Mouse (Mus musculus) stomach, embryonic 14.5 days (tissue): ENCODE results near the gene Osbp2. TPM values are rescaled to one million over a fixed set of nuclear protein-coding genes. Genes with fewer than 3 reads are reported as not detected.

Experiments used
- ATAC-seq: fragments of 200-750 bp; cut with Nextera tagmentation; 2 replicates; pipeline ENCODE4 v1.8.0; 2017; ENCODE audit warnings: low read depth, moderate TSS enrichment; ENCODE audit not compliant: insufficient number of reproducible peaks, insufficient read depth, low FRiP score
- H3K27ac ChIP-seq: fragments of 300-500 bp; sonication (generic); 2 replicates; pipeline ENCODE4 v1.5.1; 2014; ENCODE audit warnings: mild to moderate bottlenecking, low read length, moderate library complexity, mixed read lengths
- H3K27me3 ChIP-seq: fragments of 300-500 bp; sonication (generic); 2 replicates; pipeline ENCODE4 v1.6.1; 2014; ENCODE audit warnings: low read length, control low read depth, mixed read lengths; ENCODE audit not compliant: control insufficient read depth, insufficient read depth
- H3K36me3 ChIP-seq: fragments of 300-500 bp; sonication (generic); 2 replicates; pipeline ENCODE4 v1.6.1; 2014; ENCODE audit warnings: mild to moderate bottlenecking, control low read depth, low read length, moderate library complexity, mixed read lengths; ENCODE audit not compliant: control insufficient read depth, insufficient read depth
- H3K4me1 ChIP-seq: fragments of 300-500 bp; sonication (generic); 2 replicates; pipeline ENCODE4 v1.6.1; 2014; ENCODE audit warnings: low read length, control low read depth, mixed read lengths; ENCODE audit not compliant: control insufficient read depth, insufficient read depth
- H3K4me2 ChIP-seq: fragments of 300-500 bp; sonication (generic); replicated peaks from 2 replicates; pipeline ENCODE4 v1.6.1; 2014; ENCODE audit warnings: low read depth, low read length, control low read depth
- H3K4me3 ChIP-seq: fragments of 300-500 bp; sonication (generic); 2 replicates; pipeline ENCODE4 v1.5.1; 2014; ENCODE audit warnings: low read depth, low read length, control low read depth
- H3K9ac ChIP-seq: fragments of 300-500 bp; sonication (generic); replicated peaks from 2 replicates; pipeline ENCODE4 v1.6.1; 2014; ENCODE audit warnings: low read depth, mild to moderate bottlenecking, control low read depth, low read length, moderate library complexity, mixed read lengths
- H3K9me3 ChIP-seq: fragments of 300-500 bp; sonication (generic); 2 replicates; pipeline ENCODE4 v1.6.1; 2016; ENCODE audit warnings: low read depth, low read length, control low read depth; ENCODE audit not compliant: control insufficient read depth
- WGBS: fragments of 180-500 bp; shearing (Covaris S2); extraction: QIAGEN DNeasy Blood & Tissue Kit; methylation state at CpG from one replicate; pipeline ENCODE4 v1.1.7; 2014; 5-methylcytosine and 5-hydroxymethylcytosine counted together
- polyA plus RNA-seq: library from polyadenylated mRNA; unstranded; fragments of >200 nt; fragmentation: Nextera tagmentation; extraction: Ambion mirVana; gene quantifications from 2 replicates; pipeline ENCODE4 v1.2.1, GENCODE M21; 2014

The Osbp2 gene
- polyA plus RNA-seq, 1 experiment from 2014 or later = 0.69 TPM

DNA sequence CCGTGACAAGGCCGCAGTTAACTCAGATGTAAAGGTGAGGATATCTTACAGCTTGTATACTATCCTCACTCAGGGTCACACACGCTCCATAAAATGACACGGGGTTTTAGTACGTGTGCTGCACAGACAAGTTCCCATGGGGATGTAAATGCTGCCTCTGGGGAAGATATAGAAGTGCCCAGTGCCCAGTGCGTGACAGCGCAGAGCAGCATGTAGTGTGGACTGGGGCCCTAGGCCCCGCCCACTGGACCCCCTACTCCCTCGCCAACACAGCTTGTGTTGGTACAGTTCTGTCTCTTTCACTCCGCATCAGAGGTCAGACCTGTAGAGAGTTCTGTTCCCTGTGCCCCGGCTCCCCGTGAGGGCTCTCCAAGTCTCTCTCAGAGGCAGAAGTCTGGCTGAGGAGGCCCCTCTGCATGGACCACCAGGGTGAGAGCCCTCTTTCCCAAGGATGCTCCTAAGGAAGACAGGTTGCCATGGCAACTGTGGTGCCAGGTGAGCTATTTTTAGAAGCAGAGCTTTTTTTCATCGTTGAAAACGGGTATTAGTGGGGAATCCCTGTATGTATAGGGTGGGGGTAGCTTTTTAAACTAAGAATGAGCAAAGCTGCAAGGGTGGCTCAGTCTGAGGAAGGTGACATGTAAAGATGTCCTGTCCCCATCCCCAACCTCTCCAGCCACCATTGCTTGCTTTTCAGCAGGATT is 129.6 kb downstream of the Osbp2 start:
- H3K9me3 ChIP-seq = no peaks in the 10 kb centered on the region
- no peak overlapping the region for H3K27ac ChIP-seq
- no peak overlapping the region for H3K4me3 ChIP-seq
- no peaks in the 10 kb centered on the region for H3K4me1 ChIP-seq
- no peaks in the 10 kb centered on the region for H3K27me3 ChIP-seq
- WGBS = 74% methylated on average over 14 of the region's 14 CpGs
- H3K4me2 ChIP-seq = no peak overlapping the region
- no peak overlapping the region for H3K9ac ChIP-seq
- ATAC-seq = no peak
- no peaks in the 10 kb centered on the region for H3K36me3 ChIP-seq

DNA sequence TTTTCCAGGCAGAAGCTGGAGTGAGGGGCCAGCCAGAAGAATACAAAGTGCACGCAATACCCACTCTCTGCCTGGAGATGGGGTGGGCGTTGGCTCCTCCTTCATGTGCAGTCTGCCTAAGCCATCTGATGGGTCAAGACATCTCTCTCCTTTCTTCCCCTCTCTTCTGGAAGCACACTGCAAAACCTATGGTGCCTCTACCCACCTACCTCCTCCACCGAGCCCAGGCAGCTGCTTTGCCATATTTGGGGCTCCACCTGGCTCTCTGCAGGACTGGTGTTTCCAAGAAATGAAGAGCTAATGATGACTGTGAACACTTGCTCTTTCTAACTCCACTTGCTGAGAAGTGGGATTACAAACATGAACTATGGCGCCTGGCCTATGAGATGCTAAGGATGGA is 132.2 kb downstream of the Osbp2 start:
- Histone ChIP-seq H3K27me3 (no peaks in the 10 kb centered on the region), H3K4me1 (no peaks in the 10 kb centered on the region), H3K4me2 (no peak overlapping the region), H3K27ac (no peak overlapping the region), H3K36me3 (no peaks in the 10 kb centered on the region), H3K9ac (no peak overlapping the region), H3K9me3 (no peaks in the 10 kb centered on the region), H3K4me3 (no peak overlapping the region)
- WGBS = 83% methylated on average over 4 of the region's 4 CpGs
- no peak for ATAC-seq

DNA sequence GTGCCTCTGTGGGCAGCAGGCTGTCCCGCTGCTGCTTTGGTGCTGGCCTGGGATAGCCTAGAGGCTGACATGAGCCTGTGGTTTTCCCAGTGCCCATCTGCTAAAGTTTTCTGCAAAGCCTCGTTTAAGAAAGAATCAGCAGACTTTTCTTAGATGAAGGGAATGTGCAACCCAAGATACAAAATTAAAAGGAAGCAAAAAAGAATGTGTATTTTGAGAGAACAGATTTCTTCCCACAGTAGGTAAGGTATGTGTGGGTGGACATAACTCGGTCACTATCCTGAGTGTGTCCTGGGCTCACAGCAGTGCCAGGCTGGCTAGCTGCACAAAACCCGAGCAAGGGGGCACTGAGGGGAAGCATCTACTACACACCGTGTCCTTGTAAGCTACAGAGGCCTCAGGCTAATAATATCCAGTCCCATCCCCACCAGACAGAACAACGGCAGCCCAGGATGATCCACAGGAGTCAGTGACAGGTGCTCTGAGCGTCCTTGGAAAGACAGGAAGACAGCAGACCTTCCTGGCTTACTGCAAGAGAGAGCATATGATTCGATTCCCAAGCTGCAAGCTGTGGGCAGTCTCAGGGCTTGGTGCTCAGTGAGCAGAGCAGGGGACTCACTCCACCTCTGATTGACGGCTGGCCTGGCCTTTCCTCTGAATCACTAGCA is 136.1 kb downstream of the Osbp2 start:
- no peaks in the 10 kb centered on the region for H3K27me3 ChIP-seq
- H3K36me3 ChIP-seq = no peaks in the 10 kb centered on the region
- H3K4me2 ChIP-seq = no peak overlapping the region
- H3K4me1 ChIP-seq = no peaks in the 10 kb centered on the region
- H3K9me3 ChIP-seq = no peaks in the 10 kb centered on the region
- ATAC-seq = no peak
- no peak overlapping the region for H3K4me3 ChIP-seq
- no peak overlapping the region for H3K9ac ChIP-seq
- no peak overlapping the region for H3K27ac ChIP-seq
- WGBS = 77% methylated on average over 9 of the region's 9 CpGs

DNA sequence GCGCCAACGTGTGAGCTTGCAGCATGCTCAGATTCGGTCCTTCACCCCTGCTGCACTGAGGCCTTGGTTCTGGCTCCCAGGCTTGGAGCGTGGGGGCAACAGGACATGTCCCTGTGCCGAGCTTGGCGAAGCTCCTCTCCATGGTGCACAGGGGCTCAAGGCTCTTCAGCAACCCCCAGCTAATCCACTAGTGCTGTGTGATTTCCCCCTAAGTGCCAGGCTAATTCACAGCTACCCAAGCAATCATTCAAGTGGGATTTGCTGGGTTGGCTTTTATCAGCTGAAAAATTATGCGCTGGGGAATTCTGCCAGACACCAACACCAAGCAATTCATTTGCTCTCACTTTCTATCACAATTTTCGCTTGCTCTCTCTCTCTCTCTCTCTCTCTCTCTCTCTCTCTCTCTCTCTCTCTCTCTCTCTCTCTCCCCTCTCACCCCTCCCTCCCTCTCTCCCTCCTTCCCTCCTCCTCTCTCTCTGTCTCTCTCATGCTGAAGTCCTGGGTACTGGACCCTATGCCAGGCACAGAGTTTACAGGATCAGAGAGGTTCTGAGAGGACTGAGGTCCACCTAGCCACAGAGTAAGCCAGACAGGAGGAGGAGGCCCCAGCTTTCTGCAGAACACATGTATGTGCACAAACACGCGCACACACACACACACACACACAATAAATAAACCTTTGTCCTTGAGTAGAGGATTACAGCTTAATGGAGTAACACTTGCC is 138.2 kb downstream of the Osbp2 start:
- Histone ChIP-seq H3K36me3 (no peaks in the 10 kb centered on the region), H3K27me3 (no peaks in the 10 kb centered on the region), H3K9me3 (no peaks in the 10 kb centered on the region), H3K9ac (no peak overlapping the region), H3K4me3 (no peak overlapping the region), H3K4me1 (no peaks in the 10 kb centered on the region; the same call in 1 of the 2 replicates), H3K4me2 (no peak overlapping the region), H3K27ac (no peak overlapping the region)
- WGBS = 48% methylated on average over 10 of the region's 10 CpGs
- no peak for ATAC-seq

DNA sequence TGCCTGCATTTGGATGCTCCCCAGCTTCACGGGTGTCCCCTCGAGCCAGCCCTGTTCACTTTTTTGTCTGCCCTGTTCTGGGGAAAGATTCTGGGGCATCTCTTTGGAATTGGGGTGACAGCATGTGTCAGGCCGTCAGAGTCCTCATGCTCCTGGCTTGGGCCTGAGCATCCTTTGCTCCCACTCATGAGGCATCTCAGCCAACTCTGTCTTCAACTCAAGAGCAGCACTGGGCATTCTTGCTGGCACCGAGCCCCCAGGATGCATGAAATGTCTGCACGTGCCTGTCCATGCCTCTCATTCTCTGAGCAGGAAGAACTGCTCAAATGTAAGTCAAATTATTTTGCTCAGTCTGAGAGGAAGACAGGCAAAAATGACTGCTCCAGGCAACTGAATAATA is 139.0 kb downstream of the Osbp2 start:
- Histone ChIP-seq H3K4me1 (no peaks in the 10 kb centered on the region; the same call in 1 of the 2 replicates), H3K4me2 (no peak overlapping the region), H3K4me3 (no peak overlapping the region), H3K9me3 (no peaks in the 10 kb centered on the region), H3K9ac (no peak overlapping the region), H3K27me3 (no peaks in the 10 kb centered on the region), H3K36me3 (no peaks in the 10 kb centered on the region), H3K27ac (no peak overlapping the region)
- WGBS = 79% methylated on average over 5 of the region's 5 CpGs
- ATAC-seq = no peak

DNA sequence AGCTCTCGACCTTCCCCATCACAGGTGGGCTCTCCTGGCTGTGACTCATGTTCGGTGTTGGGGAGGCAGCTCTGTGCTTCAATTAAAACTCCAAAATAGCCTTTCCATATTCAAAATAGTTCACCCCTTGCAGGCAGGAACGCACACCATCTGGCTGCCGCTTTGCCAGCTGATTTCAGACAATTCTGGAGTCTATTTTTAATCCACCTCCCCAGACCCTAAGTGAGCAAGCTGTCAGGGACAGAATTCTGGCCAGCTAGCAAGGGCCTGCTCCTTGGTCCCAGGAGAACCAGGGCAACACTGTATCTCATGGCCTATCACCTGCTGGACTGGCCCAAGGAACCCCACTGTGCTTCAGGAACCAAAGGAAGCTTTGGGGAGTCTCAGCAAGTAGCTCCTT is 139.8 kb downstream of the Osbp2 start:
- Histone ChIP-seq H3K4me2 (no peak overlapping the region), H3K27ac (no peak overlapping the region), H3K9ac (no peak overlapping the region), H3K36me3 (no peaks in the 10 kb centered on the region), H3K9me3 (no peaks in the 10 kb centered on the region), H3K4me1 (no peaks in the 10 kb centered on the region; the same call in 1 of the 2 replicates), H3K27me3 (no peaks in the 10 kb centered on the region), H3K4me3 (no peak overlapping the region)
- 75% methylated on average over 4 of the region's 4 CpGs for WGBS
- ATAC-seq = no peak

DNA sequence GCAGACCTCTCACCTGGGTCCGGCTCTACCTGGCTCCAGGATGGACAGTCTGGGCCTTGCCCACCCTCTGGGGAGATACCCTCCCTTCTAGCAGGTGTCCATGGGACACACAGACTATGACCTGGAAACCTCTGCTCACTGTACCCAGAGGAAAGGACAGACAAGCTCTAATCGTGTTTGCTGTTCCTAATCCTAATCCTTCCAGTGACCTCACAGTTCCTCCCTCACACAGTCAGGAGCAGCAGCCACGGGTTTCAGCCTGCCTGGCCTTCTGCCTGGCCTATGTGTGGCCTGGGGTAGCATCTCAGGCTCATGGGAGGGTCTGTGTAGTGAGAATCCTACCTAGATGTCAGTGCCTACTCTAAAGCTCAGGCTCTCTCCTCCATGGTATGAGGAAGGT is 140.8 kb downstream of the Osbp2 start:
- 53% methylated on average over 3 of the region's 3 CpGs for WGBS
- no peaks in the 10 kb centered on the region for H3K9me3 ChIP-seq
- H3K36me3 ChIP-seq = no peaks in the 10 kb centered on the region
- no peak overlapping the region for H3K27ac ChIP-seq
- no peak overlapping the region for H3K9ac ChIP-seq
- H3K27me3 ChIP-seq = no peaks in the 10 kb centered on the region
- no peak overlapping the region for H3K4me3 ChIP-seq
- H3K4me1 ChIP-seq = no peaks in the 10 kb centered on the region; the same call in 1 of the 2 replicates
- no peak for ATAC-seq
- H3K4me2 ChIP-seq = no peak overlapping the region

DNA sequence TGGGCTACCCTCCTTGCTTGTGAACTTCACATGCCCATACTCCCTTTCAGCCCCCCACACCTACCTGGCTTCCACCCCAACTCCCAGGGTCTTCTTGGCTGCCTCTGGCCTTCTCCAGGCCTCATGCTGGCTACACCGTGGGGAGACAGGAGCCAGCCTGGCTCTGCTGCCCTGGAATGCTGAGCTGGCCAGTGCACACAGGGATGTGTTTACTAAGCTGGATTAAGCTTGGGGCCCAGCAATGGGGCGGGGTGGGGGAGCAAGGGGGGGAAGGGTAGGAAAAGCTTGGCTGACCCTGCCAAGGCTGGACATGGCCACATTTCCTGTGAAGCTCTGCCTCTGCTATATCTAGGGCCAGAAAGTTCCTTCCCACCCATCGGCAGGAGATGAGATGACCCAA is 141.7 kb downstream of the Osbp2 start:
- no peaks in the 10 kb centered on the region for H3K36me3 ChIP-seq
- H3K9ac ChIP-seq = no peak overlapping the region
- H3K9me3 ChIP-seq = no peaks in the 10 kb centered on the region
- no peaks in the 10 kb centered on the region; the same call in 1 of the 2 replicates for H3K4me1 ChIP-seq
- no peak overlapping the region for H3K27ac ChIP-seq
- no peak overlapping the region for H3K4me3 ChIP-seq
- peak; percentile 33; the same call in 1 of the 2 replicates for ATAC-seq
- 34% methylated on average over 3 of the region's 3 CpGs for WGBS
- H3K4me2 ChIP-seq = no peak overlapping the region
- no peaks in the 10 kb centered on the region for H3K27me3 ChIP-seq
